Mouse (Mus musculus) midbrain, embryonic 14.5 days (tissue): ENCODE data around the gene Gm1113. TPM values are rescaled to one million over a fixed set of nuclear protein-coding genes. Genes with fewer than 3 reads are reported as not detected.

ENCODE experiments used
- ATAC-seq: fragments of 200-750 bp; cut with Nextera tagmentation; 2 replicates; pipeline ENCODE4 v1.8.0; 2017; ENCODE audit warnings: moderate number of reproducible peaks, moderate library complexity; ENCODE audit not compliant: low FRiP score, low TSS enrichment
- DNase-seq: peaks from one replicate; pipeline ENCODE4 v3.0.0-alpha.2; 2015
- H3K27ac ChIP-seq: fragments of 300-500 bp; sonication (generic); replicated peaks from 2 replicates; pipeline ENCODE4 v1.5.1; 2014; ENCODE audit warnings: mild to moderate bottlenecking, low read depth, low read length, moderate library complexity
- H3K27me3 ChIP-seq: fragments of 300-500 bp; sonication (generic); 2 replicates; pipeline ENCODE4 v1.6.1; 2014; ENCODE audit warnings: low read length, control low read depth, mixed read lengths; ENCODE audit not compliant: control insufficient read depth, insufficient read depth
- H3K36me3 ChIP-seq: fragments of 300-500 bp; sonication (generic); 2 replicates; pipeline ENCODE4 v1.6.1; 2014; ENCODE audit warnings: low read length, control low read depth; ENCODE audit not compliant: control insufficient read depth, insufficient read depth
- H3K4me1 ChIP-seq: fragments of 300-500 bp; sonication (generic); 2 replicates; pipeline ENCODE4 v1.6.1; 2014; ENCODE audit warnings: mild to moderate bottlenecking, antibody characterized with exemption, low read length, control low read depth; ENCODE audit not compliant: control insufficient read depth, insufficient read depth
- H3K4me2 ChIP-seq: fragments of 300-500 bp; sonication (generic); 2 replicates; pipeline ENCODE4 v1.6.1; 2014; ENCODE audit warnings: mild to moderate bottlenecking, low read length, moderate library complexity
- H3K4me3 ChIP-seq: fragments of 300-500 bp; sonication (generic); replicated peaks from 2 replicates; pipeline ENCODE4 v1.5.1; 2014; ENCODE audit warnings: low read depth, low read length
- H3K9ac ChIP-seq: fragments of 300-500 bp; sonication (generic); replicated peaks from 2 replicates; pipeline ENCODE4 v1.6.1; 2014; ENCODE audit warnings: mild to moderate bottlenecking, low read length, moderate library complexity
- H3K9me3 ChIP-seq: fragments of 300-500 bp; sonication (generic); 2 replicates; pipeline ENCODE4 v1.6.1; 2016; ENCODE audit warnings: low read length, control low read depth, mixed read lengths; ENCODE audit not compliant: control insufficient read depth
- WGBS: fragments of 180-500 bp; shearing (Covaris S2); extraction: QIAGEN DNeasy Blood & Tissue Kit; methylation state at CpG from one replicate; pipeline ENCODE4 v1.1.7; 2014; 5-methylcytosine and 5-hydroxymethylcytosine counted together
- polyA plus RNA-seq: library from polyadenylated mRNA; unstranded; fragments of >200 nt; fragmentation: Nextera tagmentation; extraction: Ambion mirVana; gene quantifications from 2 replicates; pipeline ENCODE4 v1.2.1, GENCODE M21; 2014

Gm1113 gene
- polyA plus RNA-seq, 1 experiment from 2014 or later, result not detected

- Histone ChIP-seq H3K36me3 (peaks cover 2% of the 10 kb centered on the region; the same call in 1 of the 2 replicates), H3K9me3 (no peaks in the 10 kb centered on the region), H3K4me2 (no peak overlapping the region), H3K4me3 (no peak overlapping the region), H3K9ac (no peak overlapping the region), H3K4me1 (no peaks in the 10 kb centered on the region), H3K27ac (no peak overlapping the region), H3K27me3 (no peaks in the 10 kb centered on the region)
- 9% methylated on average over 2 of the region's 2 CpGs for WGBS
- DNase-seq (peak; percentile 90), ATAC-seq (peak; percentile 85)
These were observed 17.0 kb upstream of the Gm1113 start for GRCm38 (mm10) chr9:35535110-35535509.

- H3K27ac ChIP-seq, result no peak overlapping the region
- ATAC-seq (no peak), DNase-seq (no peak)
- H3K4me3 ChIP-seq, result no peak overlapping the region
- no peak overlapping the region for H3K9ac ChIP-seq
- no peaks in the 10 kb centered on the region for H3K36me3 ChIP-seq
- H3K4me2 ChIP-seq, result no peak overlapping the region
- no peaks in the 10 kb centered on the region for H3K4me1 ChIP-seq
- H3K9me3 ChIP-seq, result no peaks in the 10 kb centered on the region
- H3K27me3 ChIP-seq, result no peaks in the 10 kb centered on the region
- WGBS, result 84% methylated on average over 9 of the region's 9 CpGs
These were observed 15.2 kb upstream of the Gm1113 start for GRCm38 (mm10) chr9:35533266-35533665.

GRCm38 (mm10) chr9:35529796-35530195, 11.7 kb upstream of the Gm1113 start:
- H3K9ac ChIP-seq, result no peak overlapping the region
- no peaks in the 10 kb centered on the region for H3K9me3 ChIP-seq
- H3K4me1 ChIP-seq, result no peaks in the 10 kb centered on the region
- no peaks in the 10 kb centered on the region for H3K36me3 ChIP-seq
- H3K4me2 ChIP-seq, result no peak overlapping the region
- WGBS, result 34% methylated on average over 1 of the region's 1 CpGs
- no peaks in the 10 kb centered on the region for H3K27me3 ChIP-seq
- H3K4me3 ChIP-seq, result no peak overlapping the region
- no peak for DNase-seq
- H3K27ac ChIP-seq, result no peak overlapping the region
- no peak for ATAC-seq

DNA sequence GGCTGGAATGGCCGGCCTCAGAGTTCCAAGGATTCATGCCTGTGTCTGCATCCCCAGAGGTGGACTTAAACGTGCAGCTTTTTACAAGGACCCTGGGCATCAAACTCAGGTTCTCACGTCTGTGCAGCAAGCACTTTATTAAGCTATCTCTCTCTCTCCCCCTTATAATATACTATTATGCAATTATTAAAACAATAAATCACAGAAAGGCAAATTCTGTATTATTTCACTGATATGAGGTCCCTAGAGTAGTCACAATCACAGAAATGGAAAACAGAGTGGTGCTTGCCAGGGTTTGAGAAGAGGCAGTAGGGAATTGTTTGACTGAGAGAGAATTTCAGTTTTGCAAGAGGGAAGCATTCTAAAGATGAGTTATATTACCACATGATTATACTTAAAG, 11.1 kb upstream of the Gm1113 start:
- ATAC-seq (no peak), DNase-seq (no peak)
- no peaks in the 10 kb centered on the region for H3K27me3 ChIP-seq
- WGBS, result 70% methylated on average over 3 of the region's 3 CpGs
- H3K9ac ChIP-seq, result no peak overlapping the region
- H3K4me3 ChIP-seq, result no peak overlapping the region
- no peak overlapping the region for H3K4me2 ChIP-seq
- H3K9me3 ChIP-seq, result no peaks in the 10 kb centered on the region
- no peaks in the 10 kb centered on the region for H3K36me3 ChIP-seq
- H3K4me1 ChIP-seq, result peaks cover 2% of the 10 kb centered on the region; the same call in 1 of the 2 replicates
- H3K27ac ChIP-seq, result no peak overlapping the region

- Histone ChIP-seq H3K4me1 (peaks cover 10% of the 10 kb centered on the region), H3K27ac (no peak overlapping the region), H3K9ac (no peak overlapping the region), H3K9me3 (no peaks in the 10 kb centered on the region), H3K4me2 (no peak overlapping the region), H3K27me3 (no peaks in the 10 kb centered on the region), H3K36me3 (no peaks in the 10 kb centered on the region), H3K4me3 (no peak overlapping the region)
- peak; percentile 85 for DNase-seq
- WGBS, result 13% methylated on average over 7 of the region's 7 CpGs
- ATAC-seq, result peak; percentile 67
These were observed 5.9 kb upstream of the Gm1113 start for GRCm38 (mm10) chr9:35523941-35524411.

- no peak overlapping the region for H3K27ac ChIP-seq
- ATAC-seq (peak; percentile 24; the same call in 1 of the 2 replicates), DNase-seq (peak; percentile 72)
- H3K9ac ChIP-seq, result no peak overlapping the region
- no peaks in the 10 kb centered on the region for H3K27me3 ChIP-seq
- no peak overlapping the region for H3K4me2 ChIP-seq
- WGBS, result 9% methylated on average over 5 of the region's 5 CpGs
- no peak overlapping the region for H3K4me3 ChIP-seq
- no peaks in the 10 kb centered on the region for H3K36me3 ChIP-seq
- H3K4me1 ChIP-seq, result peaks cover 10% of the 10 kb centered on the region
- no peaks in the 10 kb centered on the region for H3K9me3 ChIP-seq
These were observed 5.5 kb upstream of the Gm1113 start for GRCm38 (mm10) chr9:35523541-35523940.

GRCm38 (mm10) chr9:35522821-35523515, 4.9 kb upstream of the Gm1113 start:
- WGBS, result 68% methylated on average over 1 of the region's 1 CpGs
- Histone ChIP-seq H3K27ac (no peak overlapping the region), H3K27me3 (no peaks in the 10 kb centered on the region), H3K4me1 (peaks cover 10% of the 10 kb centered on the region), H3K4me2 (no peak overlapping the region), H3K36me3 (no peaks in the 10 kb centered on the region), H3K9me3 (no peaks in the 10 kb centered on the region), H3K9ac (no peak overlapping the region), H3K4me3 (no peak overlapping the region)
- ATAC-seq (no peak), DNase-seq (no peak)

DNA sequence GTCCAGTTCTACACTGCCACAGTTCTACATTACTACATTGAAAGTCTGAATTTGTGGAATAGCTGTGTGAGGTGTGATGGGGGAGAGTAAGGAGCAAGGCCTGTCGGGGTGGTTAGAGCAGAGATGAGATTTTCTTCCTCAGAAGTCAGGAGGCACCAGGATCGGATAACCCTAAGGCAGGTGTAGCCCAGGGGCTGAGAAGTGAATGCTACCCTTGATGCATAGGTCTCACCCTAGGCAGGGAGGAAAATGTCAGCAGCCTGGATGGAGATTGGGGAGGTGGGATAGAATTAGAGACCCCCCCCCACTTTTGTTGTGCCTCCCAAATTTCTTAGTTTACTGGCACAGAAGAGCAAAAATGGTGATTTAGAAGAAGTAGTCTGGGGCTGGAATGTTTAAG, 4.2 kb upstream of the Gm1113 start:
- DNase-seq, result no peak
- H3K4me3 ChIP-seq, result no peak overlapping the region
- no peak overlapping the region for H3K27ac ChIP-seq
- H3K4me1 ChIP-seq, result peaks cover 10% of the 10 kb centered on the region
- no peaks in the 10 kb centered on the region for H3K9me3 ChIP-seq
- H3K27me3 ChIP-seq, result no peaks in the 10 kb centered on the region
- ATAC-seq, result no peak
- 74% methylated on average over 2 of the region's 2 CpGs for WGBS
- H3K4me2 ChIP-seq, result no peak overlapping the region
- no peaks in the 10 kb centered on the region for H3K36me3 ChIP-seq
- H3K9ac ChIP-seq, result no peak overlapping the region

- WGBS, result 88% methylated on average over 6 of the region's 6 CpGs
- no peaks in the 10 kb centered on the region for H3K36me3 ChIP-seq
- H3K9me3 ChIP-seq, result no peaks in the 10 kb centered on the region
- no peaks in the 10 kb centered on the region for H3K27me3 ChIP-seq
- H3K4me1 ChIP-seq, result peaks cover 10% of the 10 kb centered on the region
- H3K4me3 ChIP-seq, result no peak overlapping the region
- no peak overlapping the region for H3K9ac ChIP-seq
- ATAC-seq, result no peak
- H3K27ac ChIP-seq, result no peak overlapping the region
- H3K4me2 ChIP-seq, result no peak overlapping the region
- no peak for DNase-seq
These were observed 2.7 kb upstream of the Gm1113 start for GRCm38 (mm10) chr9:35520631-35521348.
